Mouse (Mus musculus) G1E (cell line): ENCODE measurements at regions not wholly inside any gene's neighbourhood (a gene's known extent, or its start where the extent isn't known, plus 50 kb on each side); places are given as distances from the start of the nearest gene placed in this dataset.

Experiments
- CTCF ChIP-seq: IDR thresholded peaks from 2 replicates; pipeline ENCODE4 v1.5.1; 2012; ENCODE audit warnings: low read depth, low read length, inconsistent platforms, mixed read lengths
- GATA1 ChIP-seq: IDR thresholded peaks from 2 replicates; pipeline ENCODE4 v1.6.1; 2012; ENCODE audit warnings: borderline replicate concordance, low read length, inconsistent platforms, mixed read lengths

- TF ChIP-seq CTCF = no peak
- TF ChIP-seq GATA1 = no peak
Measured at GRCm38 (mm10) chr15:63377258-63377657, 467.7 kb downstream of the Gsdmc2 start.
